In genomic region chr10:124249358-124249757, GRCm38 (mm10) we compare ENCODE assay signal across 20 mouse cellular contexts.
DNase-seq lines count a peak whose midpoint lies in the region; ATAC-seq and TF ChIP-seq lines count a peak whose summit lies in the region.
"Had no signal": no experiment of that assay in that cellular context is flagged by ENCODE, and none has a peak within 500 bp of the region (broad histone marks: within the 10 kb centered on the region; RNA-seq: fewer than 3 reads in every experiment).

No protein-coding gene starts in this region.

- H3K9me3 ChIP-seq in kidney, embryonic 15.5 days (replicated peaks), result no peaks in the 10 kb centered on the region
- H3K9me3 ChIP-seq: forebrain, embryonic 13.5 days; heart, embryonic 12.5 days; hindbrain, embryonic 15.5 days; midbrain, embryonic 10.5 days; neural tube, embryonic 13.5 days had no signal

- H3K4me3 ChIP-seq in kidney, embryonic 15.5 days (replicated peaks), result no peak overlapping the region
- H3K4me3 ChIP-seq: forebrain, embryonic 13.5 days; heart, embryonic 12.5 days; hindbrain, embryonic 15.5 days; midbrain, embryonic 10.5 days; neural tube, embryonic 13.5 days had no signal

- 0 out of 2 replicates have a peak, but pooled peaks cover 4% of the 10 kb centered on the region for H3K4me1 ChIP-seq in kidney, embryonic 15.5 days
- H3K4me1 ChIP-seq: forebrain, embryonic 13.5 days; heart, embryonic 12.5 days; hindbrain, embryonic 15.5 days; midbrain, embryonic 10.5 days; neural tube, embryonic 13.5 days had no signal

- 7% methylated on average over 4 of the region's 4 CpGs for WGBS in kidney, embryonic 15.5 days

- H3K4me2 ChIP-seq in kidney, embryonic 15.5 days, result no peak overlapping the region
- H3K4me2 ChIP-seq: forebrain, embryonic 13.5 days; heart, embryonic 12.5 days; hindbrain, embryonic 15.5 days; neural tube, embryonic 13.5 days had no signal

- no peaks in the 10 kb centered on the region for H3K36me3 ChIP-seq in kidney, embryonic 15.5 days
- H3K36me3 ChIP-seq: G1E; heart, embryonic 12.5 days; hindbrain, embryonic 15.5 days; midbrain, embryonic 10.5 days; neural tube, embryonic 13.5 days had no signal

- DNase-seq in kidney, adult 11 months, result no peak
- DNase-seq in Muller cell, postnatal 12 days (ENCODE audit: inconsistent ontology term), result peak; percentile 84
- peak; percentile 47 for DNase-seq in brain, embryonic 14.5 days (ENCODE audit: low read depth)
- DNase-seq in lung, postnatal 25 days (ENCODE audit: low spot score), result peak; percentile 31
- no peak for DNase-seq in thymus, postnatal 0 days (ENCODE audit: low spot score)
- DNase-seq in thymus, postnatal 36 days, result no peak
- DNase-seq: adrenal gland, postnatal 14 days; cerebellum, adult 2 months; layer of hippocampus, postnatal 36 days; liver; liver, postnatal 0 days; thymus, adult 18-20 months had no signal

- TF ChIP-seq CTCF in brain, embryonic 14.5 days (IDR thresholded peaks at IDR 0.05; ENCODE audit: borderline replicate concordance, extremely low read depth, insufficient read depth, insufficient read length), result no peak

- no peak overlapping the region for H3K9ac ChIP-seq in kidney, embryonic 15.5 days
- H3K9ac ChIP-seq: forebrain, embryonic 13.5 days; heart, embryonic 12.5 days; hindbrain, embryonic 15.5 days; liver, postnatal 0 days; neural tube, embryonic 13.5 days had no signal

- H3K27me3 ChIP-seq in kidney, embryonic 15.5 days, result no peaks in the 10 kb centered on the region
- H3K27me3 ChIP-seq: forebrain, embryonic 13.5 days; heart, embryonic 12.5 days; hindbrain, embryonic 15.5 days; neural tube, embryonic 13.5 days had no signal

- no peak for TF ChIP-seq POLR2A in brain, embryonic 14.5 days (IDR thresholded peaks at IDR 0.05; ENCODE audit: borderline replicate concordance, extremely low read depth, insufficient read depth, insufficient read length, poor library complexity, severe bottlenecking)

- no peak overlapping the region for H3K27ac ChIP-seq in kidney, embryonic 15.5 days
- H3K27ac ChIP-seq: forebrain, embryonic 13.5 days; hindbrain, embryonic 15.5 days; midbrain, embryonic 10.5 days; neural tube, embryonic 13.5 days had no signal

- peak; percentile 85 for ATAC-seq in kidney, embryonic 15.5 days (replicated peaks; ENCODE audit: low FRiP score)
- ATAC-seq: forebrain, embryonic 13.5 days; intestine, embryonic 16.5 days; liver, postnatal 0 days had no signal

Comparison
In these comparisons a context has a peak if more than half of its experiments do, and no peak if none do; other contexts are left out.
1. DNase-seq: peak in Muller cell, postnatal 12 days (single experiment), brain, embryonic 14.5 days (single experiment) and lung, postnatal 25 days (single experiment); none in kidney, adult 11 months (single experiment), thymus, postnatal 0 days (single experiment) and thymus, postnatal 36 days (0 of 2).